ENCODE assay signal across 12 mouse cellular contexts in the genomic region with DNA sequence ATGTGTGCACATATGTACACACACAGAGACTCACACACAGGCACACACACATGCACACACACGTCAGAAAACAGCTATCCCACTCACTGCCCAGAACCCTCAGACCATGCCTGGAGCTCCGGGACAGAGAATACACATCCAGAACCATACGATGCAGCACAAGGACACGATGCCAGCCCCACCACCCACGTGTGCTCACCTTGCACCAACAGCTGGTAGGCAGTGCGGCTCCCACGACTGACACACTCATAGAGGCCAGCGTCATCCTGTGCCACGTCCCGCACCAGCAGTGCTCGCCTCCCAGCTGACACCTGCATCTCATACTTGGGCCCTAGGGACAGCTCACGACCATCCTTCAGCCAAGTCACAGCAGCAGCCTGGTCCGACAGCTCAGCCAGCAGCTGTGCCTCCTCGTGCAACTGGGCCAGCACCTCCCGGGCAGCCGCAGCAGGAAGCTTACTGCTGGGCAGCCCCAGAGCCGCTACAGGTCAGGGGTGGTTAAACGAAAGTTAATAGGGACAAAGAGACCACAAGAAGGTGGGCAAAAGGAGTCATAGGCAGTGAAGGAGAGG. TPM values are rescaled to one million over a fixed set of nuclear protein-coding genes. Genes with fewer than 3 reads are reported as not detected.
"Had no signal": no experiment of that assay in that cellular context is flagged by ENCODE, and none has a peak within 500 bp of the region (broad histone marks: within the 10 kb centered on the region; RNA-seq: fewer than 3 reads in every experiment).

No protein-coding gene starts in this region.

- DNase-seq: kidney, adult 2 months; kidney, postnatal 14 days; retina, postnatal 1 day; right cerebral cortex, postnatal 4 days had no signal

- H3K9me3 ChIP-seq: kidney, embryonic 15.5 days; limb, embryonic 10.5 days; liver, embryonic 12.5 days; midbrain, embryonic 10.5 days; neural tube, embryonic 13.5 days had no signal

- H3K9ac ChIP-seq: kidney, embryonic 15.5 days; liver, embryonic 12.5 days; neural tube, embryonic 13.5 days had no signal

- ATAC-seq: liver, embryonic 12.5 days; midbrain, embryonic 16.5 days had no signal

- H3K4me2 ChIP-seq: kidney, embryonic 15.5 days; liver, embryonic 12.5 days; neural tube, embryonic 13.5 days had no signal

- H3K36me3 ChIP-seq: kidney, embryonic 15.5 days; limb, embryonic 10.5 days; liver, embryonic 12.5 days; midbrain, embryonic 10.5 days; neural tube, embryonic 13.5 days had no signal

- H3K4me3 ChIP-seq: kidney, embryonic 15.5 days; left cerebral cortex, adult 2 months; limb, embryonic 10.5 days; liver, embryonic 12.5 days; midbrain, embryonic 10.5 days; neural tube, embryonic 13.5 days had no signal

- H3K27ac ChIP-seq: kidney, embryonic 15.5 days; left cerebral cortex, adult 2 months; limb, embryonic 10.5 days; liver, embryonic 12.5 days; midbrain, embryonic 10.5 days; neural tube, embryonic 13.5 days; stomach, postnatal 0 days had no signal

RNA-seq across cellular contexts. Expression of a gene that starts 51.6 kb away (rescaled TPM):
- polyA plus RNA-seq: midbrain, embryonic 10.5 days had no signal
